Mouse (Mus musculus): ENCODE measurements around the gene Tmem9. TPM values are rescaled to one million over a fixed set of nuclear protein-coding genes. Genes with fewer than 3 reads are reported as not detected.
A peak's percentile ranks its signal among the peaks of the same experiment; 100 is the strongest.

Tmem9 gene
- polyA plus RNA-seq (2014; fragmentation: Nextera tagmentation; extraction: Ambion mirVana) = 129 and 143 TPM in 2 replicates

DNA sequence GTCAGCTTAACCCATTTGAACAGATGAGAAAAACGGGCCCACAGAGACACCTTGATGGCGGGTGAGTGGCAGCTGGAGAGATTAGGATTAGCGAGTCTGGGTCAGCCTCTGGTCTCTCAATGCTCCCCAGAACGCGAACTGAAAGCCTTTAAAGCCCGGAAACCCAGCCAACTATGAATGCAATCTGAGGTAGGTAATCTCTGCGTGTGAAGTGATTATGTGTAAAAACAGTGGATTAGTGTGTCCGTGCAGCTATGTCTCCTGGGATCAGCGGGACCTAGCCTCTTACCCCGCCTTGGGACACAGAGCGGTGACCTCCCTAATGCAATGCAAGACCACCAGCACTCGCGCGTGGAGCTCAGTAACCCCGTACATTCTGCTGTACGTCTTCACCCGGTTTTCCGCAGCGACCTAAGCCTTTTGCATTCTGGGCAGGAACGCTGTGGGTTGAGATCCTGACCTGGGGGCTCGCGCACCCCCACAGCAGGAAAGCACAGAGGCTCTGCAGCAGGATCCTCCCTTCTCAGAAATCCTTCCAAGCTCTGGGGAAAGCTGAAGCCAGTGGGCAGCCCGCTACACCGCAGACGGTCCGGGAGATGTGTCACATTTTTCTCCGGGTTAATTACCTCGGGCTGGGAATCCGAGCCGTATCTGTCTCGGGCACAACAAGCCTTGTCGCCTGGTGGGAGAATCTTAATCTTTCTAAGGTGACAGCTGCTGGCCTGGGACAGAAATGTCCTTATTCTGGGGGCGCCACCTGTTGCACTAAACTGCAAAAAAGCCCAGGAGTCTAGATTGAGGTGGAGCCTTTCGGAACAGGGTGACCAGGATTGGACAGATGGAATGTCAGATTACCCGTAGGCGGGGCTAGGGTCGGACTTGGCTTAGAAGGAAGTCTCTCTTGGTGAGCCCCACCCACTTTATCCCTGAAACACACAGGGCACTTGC is at the start of gene Tmem9:
Gene Tmem9, plus strand, starts transcription at position 940 of the 948 bp plus-strand sequence.
- ATAC-seq (peak; percentile 82), DNase-seq (ENCODE audit: low spot score) (peak; percentile 74)
- Histone ChIP-seq H3K4me1 (ENCODE audit: control insufficient read depth, insufficient read depth, low read length) (peaks cover 5% of the 10 kb centered on the region; the same call in 1 of the 2 replicates), H3K9me3 (replicated peaks; ENCODE audit: control insufficient read depth, low read length) (no peaks in the 10 kb centered on the region), H3K27me3 (replicated peaks; ENCODE audit: control insufficient read depth, insufficient read depth, low read length) (peaks cover 16% of the 10 kb centered on the region; the same call in 1 of the 2 replicates), H3K36me3 (ENCODE audit: control insufficient read depth, insufficient read depth, low read length) (no peaks in the 10 kb centered on the region), H3K4me2 (ENCODE audit: low read length) (peak within 1 kb of the TSS; percentile 63), H3K4me3 (ENCODE audit: low read depth, low read length) (peak within 1 kb of the TSS; percentile 32), H3K9ac (ENCODE audit: low read length) (peak within 1 kb of the TSS; percentile 49), H3K27ac (ENCODE audit: low read depth, low read length) (no peak within 1 kb of the TSS)
- WGBS = 1% methylated on average over 37 of the region's 37 CpGs

DNA sequence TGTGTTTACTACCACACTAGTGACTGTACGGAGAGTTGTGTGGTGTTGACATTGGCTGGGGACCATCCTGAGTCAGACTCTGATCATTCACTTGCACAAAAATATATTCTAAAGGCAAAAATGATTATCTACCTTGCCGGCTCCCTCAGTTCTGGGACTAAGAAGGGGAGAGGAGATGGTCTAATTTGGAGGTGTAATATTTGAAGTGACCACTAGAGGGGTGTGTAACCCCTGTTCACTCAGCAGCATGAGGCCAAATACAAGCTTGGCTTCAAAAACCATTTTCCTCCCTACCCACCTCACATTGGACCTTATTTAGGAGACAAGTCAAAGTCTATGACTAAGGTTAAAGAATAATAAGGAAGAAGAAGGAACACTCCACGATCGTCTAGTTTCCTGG is 49.5 kb upstream of the Tmem9 start:
- no peak overlapping the region for H3K4me3 ChIP-seq (ENCODE audit: low read depth, low read length)
- H3K4me1 ChIP-seq (ENCODE audit: control insufficient read depth, insufficient read depth, low read length) = no peaks in the 10 kb centered on the region
- H3K27ac ChIP-seq (ENCODE audit: low read depth, low read length) = no peak overlapping the region
- WGBS = 54% methylated on average over 4 of the region's 4 CpGs
- no peak overlapping the region for H3K9ac ChIP-seq (ENCODE audit: low read length)
- peak; percentile 65; the same call in 1 of the 2 replicates for ATAC-seq
- no peaks in the 10 kb centered on the region for H3K9me3 ChIP-seq (replicated peaks; ENCODE audit: control insufficient read depth, low read length)
- peak; percentile 76 for DNase-seq (ENCODE audit: low spot score)
- H3K36me3 ChIP-seq (ENCODE audit: control insufficient read depth, insufficient read depth, low read length) = no peaks in the 10 kb centered on the region
- no peaks in the 10 kb centered on the region for H3K27me3 ChIP-seq (replicated peaks; ENCODE audit: control insufficient read depth, insufficient read depth, low read length)
- no peak overlapping the region for H3K4me2 ChIP-seq (ENCODE audit: low read length)

DNA sequence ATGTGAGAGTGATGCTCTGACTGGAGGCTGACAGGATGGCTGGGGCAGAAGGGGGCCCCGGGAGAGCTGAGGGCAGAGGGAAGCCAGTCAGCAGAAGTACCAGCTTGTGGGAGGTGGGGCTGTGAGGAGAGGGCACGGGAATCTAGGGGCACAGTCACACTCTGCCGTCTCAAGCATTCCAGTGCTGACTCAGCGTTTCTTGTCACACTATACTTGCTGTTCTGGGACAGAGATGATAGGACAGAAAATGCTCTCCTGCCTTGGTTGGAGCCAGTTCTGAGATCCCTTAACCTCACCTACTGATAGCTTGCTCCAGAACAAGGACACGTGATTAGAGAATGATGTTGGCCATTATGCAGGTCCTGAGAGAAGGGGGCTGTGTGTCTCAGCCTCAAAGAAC is 44.8 kb upstream of the Tmem9 start:
- no peak overlapping the region for H3K27ac ChIP-seq (ENCODE audit: low read depth, low read length)
- no peaks in the 10 kb centered on the region for H3K4me1 ChIP-seq (ENCODE audit: control insufficient read depth, insufficient read depth, low read length)
- 64% methylated on average over 5 of the region's 5 CpGs for WGBS
- H3K9me3 ChIP-seq (replicated peaks; ENCODE audit: control insufficient read depth, low read length) = no peaks in the 10 kb centered on the region
- no peak for DNase-seq (ENCODE audit: low spot score)
- no peak overlapping the region for H3K9ac ChIP-seq (ENCODE audit: low read length)
- no peaks in the 10 kb centered on the region for H3K27me3 ChIP-seq (replicated peaks; ENCODE audit: control insufficient read depth, insufficient read depth, low read length)
- H3K4me2 ChIP-seq (ENCODE audit: low read length) = no peak overlapping the region
- no peaks in the 10 kb centered on the region for H3K36me3 ChIP-seq (ENCODE audit: control insufficient read depth, insufficient read depth, low read length)
- ATAC-seq = no peak
- H3K4me3 ChIP-seq (ENCODE audit: low read depth, low read length) = no peak overlapping the region

DNA sequence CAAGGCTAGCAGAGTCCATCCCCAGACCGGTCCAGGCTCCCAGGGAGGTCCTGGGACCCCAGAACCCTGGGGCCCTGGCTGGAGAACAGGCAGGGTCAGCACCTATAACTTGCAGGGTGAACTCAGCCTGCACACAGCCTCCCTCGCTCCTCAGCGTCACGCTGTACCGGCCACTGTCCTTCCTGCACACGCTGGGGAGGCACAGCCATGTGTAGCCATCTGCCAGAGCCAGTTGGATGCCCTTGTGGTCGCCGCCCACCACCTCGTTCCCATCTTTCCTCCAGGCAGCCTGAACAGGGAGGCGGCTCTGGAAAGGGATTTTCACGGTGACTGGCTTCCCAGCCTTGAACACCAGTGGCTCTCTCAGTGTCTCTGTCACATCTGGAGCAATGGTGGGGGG is 43.4 kb upstream of the Tmem9 start:
- Histone ChIP-seq H3K27ac (ENCODE audit: low read depth, low read length) (no peak overlapping the region), H3K4me1 (ENCODE audit: control insufficient read depth, insufficient read depth, low read length) (no peaks in the 10 kb centered on the region), H3K9me3 (replicated peaks; ENCODE audit: control insufficient read depth, low read length) (no peaks in the 10 kb centered on the region), H3K9ac (ENCODE audit: low read length) (no peak overlapping the region), H3K36me3 (ENCODE audit: control insufficient read depth, insufficient read depth, low read length) (no peaks in the 10 kb centered on the region), H3K4me2 (ENCODE audit: low read length) (no peak overlapping the region), H3K27me3 (replicated peaks; ENCODE audit: control insufficient read depth, insufficient read depth, low read length) (no peaks in the 10 kb centered on the region), H3K4me3 (ENCODE audit: low read depth, low read length) (no peak overlapping the region)
- DNase-seq (ENCODE audit: low spot score) (no peak), ATAC-seq (no peak)
- 69% methylated on average over 11 of the region's 11 CpGs for WGBS

DNA sequence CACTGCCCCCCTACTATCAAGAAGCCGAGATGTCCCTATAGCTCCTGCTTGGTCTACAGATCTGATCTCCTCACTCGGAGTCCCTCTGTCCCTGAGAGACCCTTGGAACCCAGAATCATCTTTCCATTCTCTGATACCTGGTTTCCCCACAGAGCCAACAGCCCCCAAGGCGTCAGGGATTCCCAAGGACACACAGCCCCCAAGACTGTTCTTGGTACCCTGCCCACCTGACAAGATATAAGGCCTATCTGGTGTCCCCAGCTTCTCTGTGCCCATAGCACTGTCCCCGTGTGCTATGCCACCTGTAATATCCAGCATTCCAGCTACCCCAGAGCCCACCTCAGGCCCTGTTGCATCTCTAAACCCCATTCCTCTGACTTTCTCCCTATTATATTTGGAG is 40.2 kb upstream of the Tmem9 start:
- no peaks in the 10 kb centered on the region for H3K4me1 ChIP-seq (ENCODE audit: control insufficient read depth, insufficient read depth, low read length)
- no peak for ATAC-seq

DNA sequence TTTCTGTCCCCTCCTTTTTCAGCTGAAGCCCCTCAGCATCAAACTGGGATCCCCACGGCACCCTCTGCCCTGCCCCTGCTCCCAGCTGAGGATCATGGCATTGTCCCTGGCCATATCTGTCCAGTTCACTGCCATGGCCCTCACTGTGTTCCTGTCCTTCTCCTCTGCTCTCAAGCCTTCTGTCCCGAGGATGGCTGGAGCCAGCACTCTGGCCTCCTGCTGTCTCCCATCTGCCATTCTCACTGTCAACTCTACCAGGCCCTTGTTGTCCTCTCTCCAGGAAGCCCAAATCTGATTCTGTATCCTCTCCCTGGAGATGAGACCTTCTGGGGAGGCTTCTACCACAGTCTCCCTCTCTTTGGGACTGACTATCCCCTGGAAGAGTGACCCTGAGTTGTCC is 37.5 kb upstream of the Tmem9 start:
- no peak for DNase-seq (ENCODE audit: low spot score)
- Histone ChIP-seq H3K4me2 (ENCODE audit: low read length) (no peak overlapping the region), H3K27me3 (replicated peaks; ENCODE audit: control insufficient read depth, insufficient read depth, low read length) (no peaks in the 10 kb centered on the region), H3K36me3 (ENCODE audit: control insufficient read depth, insufficient read depth, low read length) (no peaks in the 10 kb centered on the region), H3K4me1 (ENCODE audit: control insufficient read depth, insufficient read depth, low read length) (no peaks in the 10 kb centered on the region), H3K4me3 (ENCODE audit: low read depth, low read length) (no peak overlapping the region), H3K9me3 (replicated peaks; ENCODE audit: control insufficient read depth, low read length) (no peaks in the 10 kb centered on the region), H3K9ac (ENCODE audit: low read length) (no peak overlapping the region), H3K27ac (ENCODE audit: low read depth, low read length) (no peak overlapping the region)
- WGBS = 58% methylated on average over 2 of the region's 2 CpGs
- no peak for ATAC-seq

More for the DNA sequence above, 40.2 kb upstream of the Tmem9 start:
- Histone ChIP-seq H3K27ac (ENCODE audit: low read depth, low read length) (no peak overlapping the region), H3K4me3 (ENCODE audit: low read depth, low read length) (no peak overlapping the region), H3K27me3 (replicated peaks; ENCODE audit: control insufficient read depth, insufficient read depth, low read length) (no peaks in the 10 kb centered on the region), H3K9ac (ENCODE audit: low read length) (no peak overlapping the region), H3K9me3 (replicated peaks; ENCODE audit: control insufficient read depth, low read length) (no peaks in the 10 kb centered on the region), H3K4me2 (ENCODE audit: low read length) (no peak overlapping the region), H3K36me3 (ENCODE audit: control insufficient read depth, insufficient read depth, low read length) (no peaks in the 10 kb centered on the region)
- WGBS = 85% methylated on average over 4 of the region's 4 CpGs
- no peak for DNase-seq (ENCODE audit: low spot score)

DNA sequence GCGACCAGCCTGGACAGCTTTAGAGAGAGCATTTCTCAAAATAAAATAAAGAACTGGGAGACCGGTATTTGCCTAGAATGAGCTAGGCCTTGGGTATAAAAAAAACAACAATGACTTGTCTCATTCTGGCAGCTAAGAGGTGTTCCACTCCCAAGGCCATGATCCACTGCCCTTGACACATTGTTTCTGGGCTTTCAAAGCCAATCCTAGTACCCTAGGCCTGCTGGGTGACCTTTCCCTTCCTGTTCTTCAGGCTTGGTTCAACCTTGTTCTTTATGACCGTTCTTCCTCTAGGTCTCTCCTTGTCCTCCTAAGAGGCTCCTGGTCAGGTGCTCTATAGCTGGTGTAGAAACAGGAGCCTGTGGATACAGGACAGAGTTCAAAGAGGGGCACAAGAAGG is 35.4 kb upstream of the Tmem9 start:
- Histone ChIP-seq H3K27me3 (replicated peaks; ENCODE audit: control insufficient read depth, insufficient read depth, low read length) (no peaks in the 10 kb centered on the region), H3K36me3 (ENCODE audit: control insufficient read depth, insufficient read depth, low read length) (no peaks in the 10 kb centered on the region), H3K9me3 (replicated peaks; ENCODE audit: control insufficient read depth, low read length) (no peaks in the 10 kb centered on the region), H3K4me2 (ENCODE audit: low read length) (no peak overlapping the region), H3K27ac (ENCODE audit: low read depth, low read length) (no peak overlapping the region), H3K4me3 (ENCODE audit: low read depth, low read length) (no peak overlapping the region), H3K9ac (ENCODE audit: low read length) (no peak overlapping the region), H3K4me1 (ENCODE audit: control insufficient read depth, insufficient read depth, low read length) (no peaks in the 10 kb centered on the region)
- 91% methylated on average over 3 of the region's 3 CpGs for WGBS
- no peak for DNase-seq (ENCODE audit: low spot score)
- ATAC-seq = no peak

DNA sequence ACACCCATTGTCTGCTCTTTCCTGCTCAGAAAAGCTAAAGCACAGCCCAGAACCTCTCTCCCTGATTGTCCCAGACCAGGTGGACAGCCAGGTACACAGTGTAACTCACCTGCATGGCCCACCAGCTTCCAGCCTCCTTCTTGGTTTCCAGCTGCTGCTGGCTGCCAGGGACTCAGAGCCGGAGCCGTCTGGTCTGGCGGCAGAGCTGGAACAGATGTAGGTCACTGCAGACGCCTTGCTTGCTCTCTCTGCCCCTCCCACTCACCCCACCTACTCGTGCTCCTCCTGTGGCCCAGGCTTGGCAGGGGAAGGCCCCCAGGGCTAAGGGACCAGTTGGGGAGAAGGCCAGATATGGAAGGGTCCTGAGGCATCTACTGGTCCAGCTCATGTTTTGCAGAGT is 23.8 kb upstream of the Tmem9 start:
- no peak for ATAC-seq
- H3K36me3 ChIP-seq (ENCODE audit: control insufficient read depth, insufficient read depth, low read length) = no peaks in the 10 kb centered on the region
- no peak overlapping the region for H3K4me2 ChIP-seq (ENCODE audit: low read length)
- no peak overlapping the region for H3K27ac ChIP-seq (ENCODE audit: low read depth, low read length)
- no peaks in the 10 kb centered on the region for H3K9me3 ChIP-seq (replicated peaks; ENCODE audit: control insufficient read depth, low read length)
- DNase-seq (ENCODE audit: low spot score) = no peak
- H3K4me1 ChIP-seq (ENCODE audit: control insufficient read depth, insufficient read depth, low read length) = no peaks in the 10 kb centered on the region
- H3K27me3 ChIP-seq (replicated peaks; ENCODE audit: control insufficient read depth, insufficient read depth, low read length) = no peaks in the 10 kb centered on the region
- no peak overlapping the region for H3K9ac ChIP-seq (ENCODE audit: low read length)
- WGBS = 58% methylated on average over 5 of the region's 5 CpGs
- H3K4me3 ChIP-seq (ENCODE audit: low read depth, low read length) = no peak overlapping the region

DNA sequence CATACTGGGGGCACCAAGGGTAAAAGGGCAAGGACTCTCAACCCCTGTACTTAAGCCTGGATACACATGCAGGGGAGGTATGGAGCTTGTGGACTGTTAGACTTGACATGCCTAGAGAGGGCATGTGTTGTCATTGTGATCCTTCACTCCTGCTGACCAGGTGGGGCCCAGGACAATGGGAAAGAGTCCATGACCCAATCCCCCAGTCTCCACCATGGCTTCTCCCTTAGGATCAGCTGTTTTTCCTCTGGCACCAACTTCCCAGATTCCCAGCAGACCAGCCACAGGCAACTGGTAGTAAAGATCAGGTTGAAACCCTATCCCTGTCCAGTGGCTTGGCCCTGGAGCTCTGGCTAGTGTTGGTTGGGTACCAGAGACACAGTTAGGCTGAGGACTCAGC is 18.1 kb upstream of the Tmem9 start:
- no peak overlapping the region for H3K4me2 ChIP-seq (ENCODE audit: low read length)
- H3K9me3 ChIP-seq (replicated peaks; ENCODE audit: control insufficient read depth, low read length) = no peaks in the 10 kb centered on the region
- no peak for DNase-seq (ENCODE audit: low spot score)
- no peaks in the 10 kb centered on the region for H3K27me3 ChIP-seq (replicated peaks; ENCODE audit: control insufficient read depth, insufficient read depth, low read length)
- no peak overlapping the region for H3K9ac ChIP-seq (ENCODE audit: low read length)
- no peak overlapping the region for H3K27ac ChIP-seq (ENCODE audit: low read depth, low read length)
- no peak overlapping the region for H3K4me3 ChIP-seq (ENCODE audit: low read depth, low read length)
- ATAC-seq = no peak
- no peaks in the 10 kb centered on the region for H3K36me3 ChIP-seq (ENCODE audit: control insufficient read depth, insufficient read depth, low read length)
- H3K4me1 ChIP-seq (ENCODE audit: control insufficient read depth, insufficient read depth, low read length) = no peaks in the 10 kb centered on the region

Measured in forebrain, embryonic 14.5 days (tissue).